Mouse (Mus musculus): ENCODE measurements at regions not wholly inside any gene's neighbourhood (a gene's known extent, or its start where the extent isn't known, plus 50 kb on each side); places are given as distances from the start of the nearest gene placed in this dataset.

- 66% methylated on average over 15 of the region's 15 CpGs for WGBS (ENCODE audit: insufficient replicate concordance)
- H3K4me2 ChIP-seq = no peak overlapping the region
- no peak overlapping the region for H3K9ac ChIP-seq (ENCODE audit: low read depth, low read length)
- ATAC-seq (replicated peaks; ENCODE audit: insufficient number of reproducible peaks, low FRiP score, low TSS enrichment) = no peak
- H3K27ac ChIP-seq (ENCODE audit: low read depth, low read length) = no peak overlapping the region
- no peaks in the 10 kb centered on the region for H3K27me3 ChIP-seq (ENCODE audit: control insufficient read depth, insufficient read depth, low read length)
- no peak overlapping the region for H3K4me3 ChIP-seq (ENCODE audit: low read depth, low read length)
- H3K9me3 ChIP-seq (replicated peaks; ENCODE audit: control insufficient read depth, low read length) = no peaks in the 10 kb centered on the region
- no peaks in the 10 kb centered on the region for H3K4me1 ChIP-seq (ENCODE audit: control insufficient read depth, insufficient read depth, low read length)
- no peaks in the 10 kb centered on the region for H3K36me3 ChIP-seq (ENCODE audit: control insufficient read depth, insufficient read depth, low read length)
Observed at GRCm38 (mm10) chr10:44691590-44692327, 163.5 kb upstream of the Prdm1 start.

GRCm38 (mm10) chr10:44688555-44688954, 160.3 kb upstream of the Prdm1 start:
- 78% methylated on average over 3 of the region's 3 CpGs for WGBS (ENCODE audit: insufficient replicate concordance)
- Histone ChIP-seq H3K27me3 (ENCODE audit: control insufficient read depth, insufficient read depth, low read length) (no peaks in the 10 kb centered on the region), H3K9ac (ENCODE audit: low read depth, low read length) (no peak overlapping the region), H3K27ac (ENCODE audit: low read depth, low read length) (no peak overlapping the region), H3K9me3 (replicated peaks; ENCODE audit: control insufficient read depth, low read length) (no peaks in the 10 kb centered on the region), H3K4me1 (ENCODE audit: control insufficient read depth, insufficient read depth, low read length) (no peaks in the 10 kb centered on the region), H3K4me2 (no peak overlapping the region), H3K4me3 (ENCODE audit: low read depth, low read length) (no peak overlapping the region), H3K36me3 (ENCODE audit: control insufficient read depth, insufficient read depth, low read length) (no peaks in the 10 kb centered on the region)
- ATAC-seq (replicated peaks; ENCODE audit: insufficient number of reproducible peaks, low FRiP score, low TSS enrichment) = no peak

- Histone ChIP-seq H3K36me3 (ENCODE audit: control insufficient read depth, insufficient read depth, low read length) (no peaks in the 10 kb centered on the region), H3K4me1 (ENCODE audit: control insufficient read depth, insufficient read depth, low read length) (no peaks in the 10 kb centered on the region), H3K9ac (ENCODE audit: low read depth, low read length) (no peak overlapping the region), H3K4me2 (no peak overlapping the region), H3K27ac (ENCODE audit: low read depth, low read length) (no peak overlapping the region), H3K27me3 (ENCODE audit: control insufficient read depth, insufficient read depth, low read length) (no peaks in the 10 kb centered on the region), H3K4me3 (ENCODE audit: low read depth, low read length) (no peak overlapping the region), H3K9me3 (replicated peaks; ENCODE audit: control insufficient read depth, low read length) (no peaks in the 10 kb centered on the region)
- 27% methylated on average over 4 of the region's 4 CpGs for WGBS (ENCODE audit: insufficient replicate concordance)
- ATAC-seq (replicated peaks; ENCODE audit: insufficient number of reproducible peaks, low FRiP score, low TSS enrichment) = no peak
Observed at GRCm38 (mm10) chr10:44686055-44686454, 157.8 kb upstream of the Prdm1 start.

- H3K4me2 ChIP-seq = no peak overlapping the region
- no peaks in the 10 kb centered on the region for H3K36me3 ChIP-seq (ENCODE audit: control insufficient read depth, insufficient read depth, low read length)
- H3K4me1 ChIP-seq (ENCODE audit: control insufficient read depth, insufficient read depth, low read length) = no peaks in the 10 kb centered on the region
- 34% methylated on average over 3 of the region's 3 CpGs for WGBS (ENCODE audit: insufficient replicate concordance)
- no peaks in the 10 kb centered on the region for H3K27me3 ChIP-seq (ENCODE audit: control insufficient read depth, insufficient read depth, low read length)
- H3K9ac ChIP-seq (ENCODE audit: low read depth, low read length) = no peak overlapping the region
- no peak overlapping the region for H3K4me3 ChIP-seq (ENCODE audit: low read depth, low read length)
- no peaks in the 10 kb centered on the region for H3K9me3 ChIP-seq (replicated peaks; ENCODE audit: control insufficient read depth, low read length)
- no peak for ATAC-seq (replicated peaks; ENCODE audit: insufficient number of reproducible peaks, low FRiP score, low TSS enrichment)
- no peak overlapping the region for H3K27ac ChIP-seq (ENCODE audit: low read depth, low read length)
Observed at GRCm38 (mm10) chr10:44685215-44685614, 156.9 kb upstream of the Prdm1 start.

GRCm38 (mm10) chr10:44676506-44676905, 148.2 kb upstream of the Prdm1 start:
- Histone ChIP-seq H3K4me1 (ENCODE audit: control insufficient read depth, insufficient read depth, low read length) (no peaks in the 10 kb centered on the region), H3K36me3 (ENCODE audit: control insufficient read depth, insufficient read depth, low read length) (no peaks in the 10 kb centered on the region), H3K4me3 (ENCODE audit: low read depth, low read length) (no peak overlapping the region), H3K4me2 (no peak overlapping the region), H3K9me3 (replicated peaks; ENCODE audit: control insufficient read depth, low read length) (no peaks in the 10 kb centered on the region), H3K27me3 (ENCODE audit: control insufficient read depth, insufficient read depth, low read length) (no peaks in the 10 kb centered on the region), H3K9ac (ENCODE audit: low read depth, low read length) (no peak overlapping the region), H3K27ac (ENCODE audit: low read depth, low read length) (no peak overlapping the region)
- 73% methylated on average over 3 of the region's 3 CpGs for WGBS (ENCODE audit: insufficient replicate concordance)
- ATAC-seq (replicated peaks; ENCODE audit: insufficient number of reproducible peaks, low FRiP score, low TSS enrichment) = no peak

GRCm38 (mm10) chr10:44665509-44666144, 137.3 kb upstream of the Prdm1 start:
- H3K4me2 ChIP-seq = no peak overlapping the region
- 72% methylated on average over 4 of the region's 4 CpGs for WGBS (ENCODE audit: insufficient replicate concordance)
- H3K4me3 ChIP-seq (ENCODE audit: low read depth, low read length) = no peak overlapping the region
- ATAC-seq (replicated peaks; ENCODE audit: insufficient number of reproducible peaks, low FRiP score, low TSS enrichment) = no peak
- no peaks in the 10 kb centered on the region for H3K27me3 ChIP-seq (ENCODE audit: control insufficient read depth, insufficient read depth, low read length)
- H3K27ac ChIP-seq (ENCODE audit: low read depth, low read length) = no peak overlapping the region
- no peaks in the 10 kb centered on the region for H3K4me1 ChIP-seq (ENCODE audit: control insufficient read depth, insufficient read depth, low read length)
- H3K9ac ChIP-seq (ENCODE audit: low read depth, low read length) = no peak overlapping the region
- H3K36me3 ChIP-seq (ENCODE audit: control insufficient read depth, insufficient read depth, low read length) = no peaks in the 10 kb centered on the region
- H3K9me3 ChIP-seq (replicated peaks; ENCODE audit: control insufficient read depth, low read length) = no peaks in the 10 kb centered on the region

- Histone ChIP-seq H3K4me2 (no peak overlapping the region), H3K4me1 (ENCODE audit: control insufficient read depth, insufficient read depth, low read length) (no peaks in the 10 kb centered on the region), H3K27me3 (ENCODE audit: control insufficient read depth, insufficient read depth, low read length) (no peaks in the 10 kb centered on the region), H3K9me3 (replicated peaks; ENCODE audit: control insufficient read depth, low read length) (no peaks in the 10 kb centered on the region), H3K27ac (ENCODE audit: low read depth, low read length) (no peak overlapping the region), H3K36me3 (ENCODE audit: control insufficient read depth, insufficient read depth, low read length) (no peaks in the 10 kb centered on the region), H3K4me3 (ENCODE audit: low read depth, low read length) (no peak overlapping the region), H3K9ac (ENCODE audit: low read depth, low read length) (no peak overlapping the region)
- ATAC-seq (replicated peaks; ENCODE audit: insufficient number of reproducible peaks, low FRiP score, low TSS enrichment) = no peak
- 83% methylated on average over 3 of the region's 3 CpGs for WGBS (ENCODE audit: insufficient replicate concordance)
Observed at GRCm38 (mm10) chr10:44659499-44659898, 131.2 kb upstream of the Prdm1 start.

GRCm38 (mm10) chr10:44653761-44654160, 125.5 kb upstream of the Prdm1 start:
- no peak for ATAC-seq (replicated peaks; ENCODE audit: insufficient number of reproducible peaks, low FRiP score, low TSS enrichment)
- WGBS (ENCODE audit: insufficient replicate concordance) = 80% methylated on average over 5 of the region's 5 CpGs

GRCm38 (mm10) chr10:44647021-44647420, 118.7 kb upstream of the Prdm1 start:
- Histone ChIP-seq H3K4me3 (ENCODE audit: low read depth, low read length) (no peak overlapping the region), H3K4me1 (ENCODE audit: control insufficient read depth, insufficient read depth, low read length) (no peaks in the 10 kb centered on the region), H3K36me3 (ENCODE audit: control insufficient read depth, insufficient read depth, low read length) (no peaks in the 10 kb centered on the region), H3K27me3 (ENCODE audit: control insufficient read depth, insufficient read depth, low read length) (no peaks in the 10 kb centered on the region), H3K9me3 (replicated peaks; ENCODE audit: control insufficient read depth, low read length) (no peaks in the 10 kb centered on the region), H3K4me2 (no peak overlapping the region), H3K27ac (ENCODE audit: low read depth, low read length) (no peak overlapping the region), H3K9ac (ENCODE audit: low read depth, low read length) (no peak overlapping the region)
- no peak for ATAC-seq (replicated peaks; ENCODE audit: insufficient number of reproducible peaks, low FRiP score, low TSS enrichment)
- 36% methylated on average over 5 of the region's 5 CpGs for WGBS (ENCODE audit: insufficient replicate concordance)

More at GRCm38 (mm10) chr10:44653761-44654160, 125.5 kb upstream of the Prdm1 start:
- Histone ChIP-seq H3K4me2 (no peak overlapping the region), H3K36me3 (ENCODE audit: control insufficient read depth, insufficient read depth, low read length) (no peaks in the 10 kb centered on the region), H3K4me1 (ENCODE audit: control insufficient read depth, insufficient read depth, low read length) (no peaks in the 10 kb centered on the region), H3K27ac (ENCODE audit: low read depth, low read length) (no peak overlapping the region), H3K27me3 (ENCODE audit: control insufficient read depth, insufficient read depth, low read length) (no peaks in the 10 kb centered on the region), H3K9ac (ENCODE audit: low read depth, low read length) (no peak overlapping the region), H3K4me3 (ENCODE audit: low read depth, low read length) (no peak overlapping the region), H3K9me3 (replicated peaks; ENCODE audit: control insufficient read depth, low read length) (no peaks in the 10 kb centered on the region)
